Mouse (Mus musculus) frontal cortex, postnatal 36 days (tissue): ENCODE results near the gene Ciita.
A peak's percentile ranks its signal among the peaks of the same experiment; 100 is the strongest.

Experiments
- DNase-seq, 2 experiments: peaks; one replicate each; pipeline ENCODE4 v3.0.0; 2022; ENCODE audit warnings: low spot score in 2 of 2

The Ciita gene

GRCm38 (mm10) chr16:10479857-10480256 lies at the start of gene Ciita:
Gene Ciita, plus strand, starts transcription at chr16:10480059.
- no peak for DNase-seq

- DNase-seq: no peak
These were observed 47.9 kb upstream of the Ciita start for GRCm38 (mm10) chr16:10431911-10432310.

- DNase-seq: no peak
These were observed 47.5 kb upstream of the Ciita start for GRCm38 (mm10) chr16:10432387-10432786.

GRCm38 (mm10) chr16:10433344-10433743 lies 46.5 kb upstream of the Ciita start:
- no peak for DNase-seq

- no peak for DNase-seq
These were observed 43.7 kb upstream of the Ciita start for GRCm38 (mm10) chr16:10436166-10436565.

GRCm38 (mm10) chr16:10438055-10438454 lies 41.8 kb upstream of the Ciita start:
- DNase-seq: no peak

- DNase-seq: no peak
These were observed 38.5 kb upstream of the Ciita start for GRCm38 (mm10) chr16:10441328-10441727.

GRCm38 (mm10) chr16:10441761-10442160 lies 38.1 kb upstream of the Ciita start:
- no peak for DNase-seq

GRCm38 (mm10) chr16:10443723-10444122 lies 36.1 kb upstream of the Ciita start:
- no peak for DNase-seq

GRCm38 (mm10) chr16:10446573-10447263 lies 33.1 kb upstream of the Ciita start:
- peak in 1 of 2 experiments; percentile 32 for DNase-seq

- peak; percentile 87 to 90 for DNase-seq
These were observed 32.6 kb upstream of the Ciita start, which contains the start of gene Tvp23a for GRCm38 (mm10) chr16:10447264-10447594. Gene Tvp23a, minus strand, starts transcription at chr16:10447362.

- no peak for DNase-seq
These were observed 32.1 kb upstream of the Ciita start for GRCm38 (mm10) chr16:10447781-10448180.

GRCm38 (mm10) chr16:10448931-10449330 lies 30.9 kb upstream of the Ciita start:
- no peak for DNase-seq

GRCm38 (mm10) chr16:10451906-10452305 lies 28.0 kb upstream of the Ciita start:
- DNase-seq: no peak

GRCm38 (mm10) chr16:10452445-10452896 lies 27.4 kb upstream of the Ciita start:
- peak; percentile 58 to 59 for DNase-seq

GRCm38 (mm10) chr16:10453872-10454582 lies 25.8 kb upstream of the Ciita start:
- no peak for DNase-seq

GRCm38 (mm10) chr16:10454583-10454974 lies 25.3 kb upstream of the Ciita start:
- no peak for DNase-seq

- DNase-seq: no peak
These were observed 19.7 kb upstream of the Ciita start for GRCm38 (mm10) chr16:10460188-10460587.

- no peak for DNase-seq
These were observed 18.7 kb upstream of the Ciita start for GRCm38 (mm10) chr16:10461178-10461577.

- no peak for DNase-seq
These were observed 14.7 kb upstream of the Ciita start for GRCm38 (mm10) chr16:10465011-10465681.

- DNase-seq: no peak
These were observed 12.3 kb upstream of the Ciita start for GRCm38 (mm10) chr16:10467391-10468107.

GRCm38 (mm10) chr16:10468201-10468600 lies 11.7 kb upstream of the Ciita start:
- DNase-seq: no peak
